Mouse (Mus musculus): Measurements from ENCODE around the gene Tmem198.

GRCm38 (mm10) chr1:75518427-75518826, 39.1 kb downstream of the Tmem198 start:
- TF ChIP-seq POLR2A (IDR thresholded peaks at IDR 0.05; ENCODE audit: insufficient read length, low read depth) (no peak), POLR2AphosphoS2 (IDR thresholded peaks at IDR 0.05; ENCODE audit: insufficient read length, low read depth) (no peak), CEBPB (IDR thresholded peaks at IDR 0.05; ENCODE audit: insufficient read depth, poor library complexity, severe bottlenecking) (no peak), REST (IDR thresholded peaks at IDR 0.05; ENCODE audit: insufficient read depth, insufficient read length) (no peak), MYOD1 (IDR thresholded peaks at IDR 0.05; ENCODE audit: control insufficient read depth in 1 of 3, insufficient read length in 2 of 3, low read depth in 2 of 3) (no peak), TCF12 (IDR thresholded peaks at IDR 0.05; ENCODE audit: insufficient read depth, poor library complexity, severe bottlenecking) (no peak), MAX (IDR thresholded peaks at IDR 0.05; ENCODE audit: low read depth) (no peak), E2F4 (IDR thresholded peaks at IDR 0.05; ENCODE audit: insufficient read depth) (no peak), MYOG (IDR thresholded peaks at IDR 0.05; ENCODE audit: control insufficient read depth in 1 of 3, insufficient read depth in 1 of 3, insufficient read length in 2 of 3, low read depth in 2 of 3) (no peak)
